Mouse (Mus musculus) large intestine, adult 2 months (tissue): ENCODE measurements around the gene Taok1. TPM values are rescaled to one million over a fixed set of nuclear protein-coding genes. Genes with fewer than 3 reads are reported as not detected.

Experiments
- DNase-seq: peaks from one replicate; pipeline ENCODE4 v3.0.0-alpha.2; 2012; ENCODE audit warnings: low read depth, low spot score
- WGBS: fragments of 180-500 bp; shearing (Covaris S2); methylation state at CpG from one replicate; pipeline ENCODE4 v1.1.7; 2018; 5-methylcytosine and 5-hydroxymethylcytosine counted together
- polyA plus RNA-seq: library from polyadenylated mRNA; depleted of rRNA; stranded (reverse); fragments of >200 nt; gene quantifications from 2 replicates; pipeline ENCODE4 v1.2.3, GENCODE M21; 2012

Taok1 gene
- polyA plus RNA-seq, 1 experiment = 2.9 TPM

- DNase-seq = no peak
- under 1% methylated on average over 74 of the region's 84 CpGs for WGBS
Measured at GRCm38 (mm10) chr11:77512891-77513810, 94.5 kb downstream of the Taok1 start.

GRCm38 (mm10) chr11:77511336-77511735 lies 96.3 kb downstream of the Taok1 start:
- 68% methylated on average over 5 of the region's 5 CpGs for WGBS

DNA sequence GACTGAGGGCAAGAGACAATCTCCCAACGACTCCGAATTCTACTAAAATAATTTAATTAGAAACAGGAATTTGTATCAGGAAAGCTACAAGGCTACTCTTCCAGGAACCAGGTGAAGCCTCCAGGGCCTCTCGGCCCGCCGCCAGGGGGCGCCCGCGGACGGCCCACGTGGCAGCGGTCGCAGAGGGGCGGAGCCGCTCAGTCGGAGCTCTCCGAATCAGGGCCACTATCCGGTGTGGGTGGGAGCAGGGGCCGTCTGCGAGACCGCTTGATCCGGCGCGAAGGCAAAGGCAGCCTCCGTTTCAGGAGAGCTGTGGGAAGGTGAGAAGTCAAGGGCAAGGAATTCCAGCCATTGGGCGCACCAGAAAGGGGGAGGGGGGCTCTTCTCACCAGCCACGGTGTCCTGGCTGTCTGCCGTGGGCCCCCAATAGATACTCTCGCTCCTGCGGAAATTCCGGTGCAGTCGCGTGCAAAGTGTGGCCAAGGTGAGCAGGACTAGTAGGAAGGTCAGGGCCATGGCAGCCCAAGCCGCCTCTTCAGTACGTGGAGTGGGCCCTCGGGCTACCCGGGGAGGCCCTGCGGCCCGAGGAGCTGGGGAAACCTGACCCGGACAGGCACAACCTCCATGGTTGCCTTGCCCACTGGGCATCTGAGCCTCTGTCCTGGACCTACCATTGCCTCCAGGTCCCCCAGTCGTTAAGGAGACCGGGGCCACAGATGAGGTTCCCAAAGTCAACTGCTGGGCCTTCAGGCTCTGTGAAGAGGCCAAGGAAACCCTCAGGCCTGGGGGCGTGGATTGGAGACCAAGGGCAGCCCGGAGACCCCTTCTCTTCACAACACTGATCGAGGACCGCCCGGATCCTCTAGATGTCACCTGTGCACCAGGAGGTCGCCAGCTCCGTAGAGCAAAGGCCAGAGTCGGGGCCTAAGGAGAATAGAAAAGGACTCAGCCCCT lies 99.3 kb downstream of the Taok1 start:
- WGBS = 28% methylated on average over 49 of the region's 49 CpGs
- DNase-seq = no peak

More at GRCm38 (mm10) chr11:77511336-77511735, 96.3 kb downstream of the Taok1 start:
- no peak for DNase-seq

- DNase-seq = no peak
- 75% methylated on average over 4 of the region's 4 CpGs for WGBS
Measured at GRCm38 (mm10) chr11:77507426-77507825, 100.2 kb downstream of the Taok1 start.

DNA sequence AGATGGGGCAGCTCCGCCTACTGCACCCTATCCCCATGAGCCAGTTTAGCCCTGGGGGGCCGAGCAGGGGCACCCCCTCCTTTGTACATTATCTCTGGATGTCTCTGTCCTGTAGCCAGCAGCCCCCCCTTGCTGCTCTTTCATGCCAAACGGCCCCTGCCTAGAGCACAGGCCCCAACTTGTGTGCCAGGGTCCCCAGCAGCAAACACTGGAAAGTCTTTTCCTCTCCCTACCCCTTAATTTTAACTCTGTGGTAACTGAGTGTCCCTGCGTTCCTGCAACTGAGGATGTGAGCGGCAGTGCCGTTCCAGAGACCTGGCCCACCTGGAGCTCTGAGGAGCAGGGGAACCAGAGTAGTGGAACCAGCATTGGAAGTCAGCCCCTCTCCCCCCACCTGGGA lies 100.7 kb downstream of the Taok1 start:
- DNase-seq = no peak
- WGBS = 89% methylated on average over 6 of the region's 6 CpGs

DNA sequence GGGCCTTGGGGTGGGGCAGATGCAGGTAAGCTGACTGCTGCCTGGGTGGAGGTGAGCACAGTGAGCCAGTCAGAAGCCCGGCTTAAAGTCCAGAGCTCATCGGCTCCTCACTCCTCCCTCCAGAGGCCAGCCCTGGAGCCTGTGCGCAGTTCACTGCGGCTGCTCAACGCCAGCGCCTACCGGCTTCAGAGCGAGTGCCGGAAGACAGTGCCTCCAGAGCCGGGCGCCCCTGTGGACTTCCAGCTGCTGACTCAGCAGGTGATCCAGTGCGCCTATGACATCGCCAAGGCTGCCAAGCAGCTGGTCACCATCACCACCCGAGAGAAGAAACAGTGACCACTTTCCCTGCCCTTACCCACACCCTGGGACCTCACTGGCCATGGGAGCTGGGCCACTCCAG lies 101.3 kb downstream of the Taok1 start:
- 45% methylated on average over 14 of the region's 14 CpGs for WGBS

DNA sequence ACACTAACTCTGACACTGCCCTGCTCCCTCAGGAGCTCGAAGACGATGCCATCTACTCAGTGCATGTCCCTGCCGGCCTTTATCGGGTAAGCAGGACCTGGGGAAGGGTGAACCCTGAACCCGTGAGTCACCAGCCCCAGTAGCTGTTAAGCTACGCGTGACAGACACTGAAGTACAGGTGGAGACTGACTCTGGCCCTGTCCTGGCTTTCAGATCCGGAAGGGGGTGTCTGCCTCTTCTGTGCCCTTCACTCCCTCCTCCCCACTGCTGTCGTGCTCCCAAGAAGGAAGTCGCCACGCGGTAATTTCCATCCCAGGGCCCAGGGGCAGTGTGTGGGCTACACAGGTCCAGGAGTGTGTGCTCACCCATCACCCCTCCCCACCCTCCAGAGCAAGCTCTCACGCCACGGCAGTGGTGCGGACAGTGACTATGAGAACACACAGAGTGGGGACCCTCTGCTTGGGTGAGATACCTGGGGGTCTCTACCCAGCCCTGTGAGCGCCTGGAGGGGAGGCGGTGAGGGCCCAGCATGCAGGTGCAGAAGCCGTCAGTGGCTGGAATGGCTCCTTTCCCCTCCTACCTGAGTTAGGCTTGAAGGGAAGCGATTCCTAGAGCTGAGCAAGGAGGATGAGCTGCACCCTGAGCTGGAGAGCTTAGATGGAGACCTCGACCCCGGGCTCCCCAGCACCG lies 102.2 kb downstream of the Taok1 start:
- no peak for DNase-seq
- WGBS = 76% methylated on average over 22 of the region's 22 CpGs

More for the DNA sequence above, 101.3 kb downstream of the Taok1 start:
- no peak for DNase-seq

DNA sequence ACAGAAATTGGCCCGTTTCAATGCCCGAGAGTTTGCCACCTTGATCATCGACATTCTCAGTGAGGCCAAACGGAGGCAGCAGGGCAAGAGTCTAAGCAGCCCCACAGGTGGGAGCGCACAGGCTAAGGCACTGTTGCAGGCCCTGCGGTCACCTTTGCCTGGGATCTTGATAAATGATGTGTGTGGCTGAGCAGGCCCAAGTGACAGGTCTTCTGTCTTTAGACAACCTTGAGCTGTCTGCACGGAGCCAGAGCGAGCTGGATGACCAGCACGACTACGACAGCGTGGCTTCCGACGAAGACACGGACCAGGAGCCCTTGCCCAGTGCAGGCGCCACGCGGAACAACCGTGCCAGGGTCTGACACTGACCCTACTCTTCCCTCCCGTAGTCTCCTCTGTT lies 103.2 kb downstream of the Taok1 start:
- 94% methylated on average over 19 of the region's 19 CpGs for WGBS
- no peak for DNase-seq

DNA sequence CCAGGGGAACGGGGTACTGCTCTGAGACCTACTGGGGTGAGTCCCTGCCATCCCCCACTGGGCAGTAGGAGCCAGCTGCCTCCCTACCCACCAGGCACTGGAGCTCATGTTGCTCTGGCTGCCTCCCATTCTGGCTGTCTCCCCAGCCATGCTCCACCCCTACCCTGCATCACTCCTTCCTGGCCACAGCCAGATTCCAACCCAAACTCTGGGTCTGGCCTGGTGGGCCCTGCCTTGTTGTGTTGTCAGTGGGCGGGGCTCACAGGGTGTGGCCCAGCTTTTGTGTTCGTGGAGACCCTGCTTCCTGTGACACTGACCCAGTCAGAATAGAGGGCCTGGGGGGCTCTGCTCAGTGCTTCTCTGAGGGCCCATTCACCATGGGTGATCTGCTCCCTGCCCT lies 104.1 kb downstream of the Taok1 start:
- no peak for DNase-seq
- 72% methylated on average over 3 of the region's 3 CpGs for WGBS

DNA sequence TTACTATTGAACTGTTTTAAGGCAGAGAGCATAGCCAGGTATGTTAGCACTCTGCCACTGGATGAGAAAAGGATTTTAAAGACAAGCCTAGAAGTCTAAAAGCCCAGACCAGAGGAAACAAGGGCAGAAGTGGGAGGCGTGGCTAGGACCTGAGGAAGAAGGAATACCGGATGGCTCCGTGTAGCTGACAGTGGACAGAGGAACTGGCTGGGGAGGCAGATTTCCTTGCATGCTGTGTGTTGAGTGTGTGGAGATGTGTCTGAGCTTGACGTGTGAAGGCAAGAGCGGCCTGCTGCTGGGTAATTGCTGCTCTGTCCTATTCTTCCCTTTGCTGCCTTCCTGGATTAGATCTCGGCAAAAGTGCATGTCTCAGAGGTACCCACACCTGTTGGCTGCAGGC lies 105.1 kb downstream of the Taok1 start:
- no peak for DNase-seq
- 84% methylated on average over 6 of the region's 6 CpGs for WGBS

- no peak for DNase-seq
- WGBS = 92% methylated on average over 4 of the region's 4 CpGs
Measured at GRCm38 (mm10) chr11:77501971-77502370, 105.6 kb downstream of the Taok1 start.

DNA sequence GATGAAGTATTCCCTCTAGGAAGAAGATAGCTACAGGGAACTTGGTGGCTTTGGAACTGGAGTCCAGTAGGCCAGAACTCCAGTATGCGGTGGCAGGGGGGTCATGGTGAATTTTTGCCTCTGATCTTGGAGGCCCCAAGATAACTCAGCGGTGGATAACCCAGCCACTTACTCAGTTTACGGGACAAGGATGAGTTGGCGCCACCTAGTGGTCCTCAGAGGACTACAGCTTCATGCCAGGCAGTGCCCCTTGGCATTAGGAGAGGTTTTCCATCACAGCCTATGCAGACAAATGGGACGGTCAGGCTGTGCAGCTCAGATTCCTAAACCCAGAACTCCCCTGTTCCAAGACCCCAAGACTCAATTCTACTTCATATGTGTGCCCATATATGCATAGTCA lies 106.2 kb downstream of the Taok1 start:
- DNase-seq = no peak
- 15% methylated on average over 5 of the region's 5 CpGs for WGBS

GRCm38 (mm10) chr11:77500361-77501325 lies 107.0 kb downstream of the Taok1 start:
- WGBS = 66% methylated on average over 17 of the region's 17 CpGs
- no peak for DNase-seq

- WGBS = 89% methylated on average over 7 of the region's 7 CpGs
- no peak for DNase-seq
Measured at GRCm38 (mm10) chr11:77499354-77499753, 108.3 kb downstream of the Taok1 start.

DNA sequence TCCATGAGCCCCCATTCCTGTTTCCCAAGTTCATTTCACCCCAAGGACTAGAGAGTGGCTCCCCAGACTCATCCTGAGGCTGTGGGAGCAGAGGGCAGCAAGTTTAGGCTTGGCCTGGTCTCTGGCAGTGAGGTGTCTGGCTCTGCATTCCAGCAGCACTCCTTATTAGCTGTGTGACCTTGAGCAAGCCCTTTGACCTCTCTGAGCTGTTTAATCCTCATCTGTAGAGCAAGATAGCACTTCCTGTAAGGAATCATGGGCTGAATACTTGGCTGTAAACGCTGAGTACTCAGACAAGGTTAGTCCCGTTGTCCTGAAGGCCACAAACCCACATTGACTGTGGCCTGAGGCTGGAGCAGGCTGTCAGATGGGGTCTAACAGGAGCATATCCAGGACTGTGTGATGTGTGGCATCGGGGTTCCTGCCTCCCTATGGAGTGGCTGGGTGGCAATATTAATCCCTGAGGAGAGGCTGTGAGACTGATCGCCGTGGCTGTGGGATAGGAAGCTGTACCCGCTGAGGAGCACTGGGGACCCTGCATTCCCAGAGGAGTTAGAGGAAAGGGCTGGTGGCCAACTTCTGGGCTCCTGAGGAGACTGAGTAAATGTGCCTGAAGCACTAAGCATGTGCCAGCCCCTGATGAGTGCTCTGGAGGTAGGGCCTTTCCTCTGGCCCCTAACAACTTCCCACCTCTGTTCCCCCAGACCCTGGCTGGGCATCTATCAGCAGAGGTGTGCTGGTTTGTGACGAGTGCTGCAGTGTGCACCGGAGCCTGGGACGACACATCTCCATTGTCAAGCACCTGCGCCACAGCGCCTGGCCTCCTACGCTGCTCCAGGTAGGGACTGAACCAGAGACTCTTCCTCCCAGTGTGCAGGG lies 109.1 kb downstream of the Taok1 start:
- 79% methylated on average over 12 of the region's 12 CpGs for WGBS
- DNase-seq = no peak

GRCm38 (mm10) chr11:77497851-77498250 lies 109.8 kb downstream of the Taok1 start:
- DNase-seq = no peak
- WGBS = 75% methylated on average over 4 of the region's 4 CpGs

- DNase-seq = no peak
- WGBS = 68% methylated on average over 6 of the region's 6 CpGs
Measured at GRCm38 (mm10) chr11:77497341-77497756, 110.3 kb downstream of the Taok1 start.

- no peak for DNase-seq
Measured at GRCm38 (mm10) chr11:77495507-77495906, 112.1 kb downstream of the Taok1 start.
